Mouse (Mus musculus): Measurements from ENCODE around the gene Clec1a. TPM values are rescaled to one million over a fixed set of nuclear protein-coding genes. Genes with fewer than 3 reads are reported as not detected.
"Not testable (repeated sequence)": the region's sequence is repeated elsewhere in the genome, so short reads cannot be mapped to it uniquely, and the experiment has no call there.

The Clec1a gene
- polyA plus RNA-seq (2014; fragmentation: Nextera tagmentation; extraction: Ambion mirVana), result 3.1 and 3.3 TPM in 2 replicates

- Histone ChIP-seq H3K27ac (ENCODE audit: low read length) (no peak within 1 kb of the TSS; the same call in 1 of the 2 replicates), H3K27me3 (ENCODE audit: control insufficient read depth, insufficient read depth, low read length) (no peaks in the 10 kb centered on the region), H3K4me1 (ENCODE audit: control insufficient read depth, insufficient read depth, low read length) (no peaks in the 10 kb centered on the region), H3K36me3 (ENCODE audit: control insufficient read depth, insufficient read depth, low read length) (no peaks in the 10 kb centered on the region), H3K4me2 (replicated peaks; ENCODE audit: low read depth, low read length) (no peak within 1 kb of the TSS), H3K4me3 (ENCODE audit: low read depth, low read length) (peak within 1 kb of the TSS; percentile 1; the same call in 1 of the 2 replicates), H3K9me3 (ENCODE audit: control insufficient read depth, low read depth, low read length) (no peaks in the 10 kb centered on the region), H3K9ac (replicated peaks; ENCODE audit: low read depth, low read length) (no peak within 1 kb of the TSS)
- 57% methylated on average over 13 of the region's 13 CpGs for WGBS
- ATAC-seq (ENCODE audit: insufficient number of reproducible peaks, insufficient read depth, low FRiP score, low read depth), result no peak
Observed at GRCm38 (mm10) chr6:129451411-129452039, at the start of gene Clec1a. TSS of gene Clec1a (minus strand) at chr6:129452000.

DNA sequence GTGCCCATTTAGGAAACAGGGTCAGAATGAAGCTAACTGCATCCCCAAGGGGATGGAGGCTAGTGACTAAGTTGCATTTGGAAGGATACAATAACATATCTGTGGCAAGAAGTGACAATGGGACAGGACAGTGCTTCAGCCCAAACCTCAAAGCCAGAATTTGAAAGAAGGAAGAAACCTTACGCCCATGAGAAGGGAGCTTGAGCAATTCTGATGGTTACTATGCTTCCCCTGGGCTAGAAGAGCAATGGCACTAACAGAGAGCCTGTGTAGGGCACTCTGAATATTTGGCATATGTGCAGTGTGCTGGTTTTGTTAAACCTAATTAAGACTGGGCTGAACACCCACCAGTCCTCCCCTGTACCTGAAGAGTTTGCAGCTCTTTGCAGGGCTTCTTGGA is 47.7 kb upstream of the Clec1a start:
- not testable (repeated sequence) for H3K4me1 ChIP-seq (ENCODE audit: control insufficient read depth, insufficient read depth, low read length); H3K4me2 ChIP-seq (replicated peaks; ENCODE audit: low read depth, low read length); H3K4me3 ChIP-seq (ENCODE audit: low read depth, low read length); ATAC-seq (ENCODE audit: insufficient number of reproducible peaks, insufficient read depth, low FRiP score, low read depth); H3K9me3 ChIP-seq (ENCODE audit: control insufficient read depth, low read depth, low read length); H3K36me3 ChIP-seq (ENCODE audit: control insufficient read depth, insufficient read depth, low read length); H3K27me3 ChIP-seq (ENCODE audit: control insufficient read depth, insufficient read depth, low read length); H3K9ac ChIP-seq (replicated peaks; ENCODE audit: low read depth, low read length); H3K27ac ChIP-seq (ENCODE audit: low read length)
- WGBS, result 79% methylated on average over 1 of the region's 1 CpGs

- no peak overlapping the region for H3K4me3 ChIP-seq (ENCODE audit: low read depth, low read length)
- H3K4me2 ChIP-seq (replicated peaks; ENCODE audit: low read depth, low read length), result no peak overlapping the region
- H3K36me3 ChIP-seq (ENCODE audit: control insufficient read depth, insufficient read depth, low read length), result no peaks in the 10 kb centered on the region
- no peaks in the 10 kb centered on the region for H3K27me3 ChIP-seq (ENCODE audit: control insufficient read depth, insufficient read depth, low read length)
- no peak for ATAC-seq (ENCODE audit: insufficient number of reproducible peaks, insufficient read depth, low FRiP score, low read depth)
- H3K9ac ChIP-seq (replicated peaks; ENCODE audit: low read depth, low read length), result no peak overlapping the region
- 81% methylated on average over 3 of the region's 3 CpGs for WGBS
- H3K27ac ChIP-seq (ENCODE audit: low read length), result no peak overlapping the region
- H3K4me1 ChIP-seq (ENCODE audit: control insufficient read depth, insufficient read depth, low read length), result no peaks in the 10 kb centered on the region
- no peaks in the 10 kb centered on the region for H3K9me3 ChIP-seq (ENCODE audit: control insufficient read depth, low read depth, low read length)
Observed at GRCm38 (mm10) chr6:129497345-129498218, 45.8 kb upstream of the Clec1a start.

DNA sequence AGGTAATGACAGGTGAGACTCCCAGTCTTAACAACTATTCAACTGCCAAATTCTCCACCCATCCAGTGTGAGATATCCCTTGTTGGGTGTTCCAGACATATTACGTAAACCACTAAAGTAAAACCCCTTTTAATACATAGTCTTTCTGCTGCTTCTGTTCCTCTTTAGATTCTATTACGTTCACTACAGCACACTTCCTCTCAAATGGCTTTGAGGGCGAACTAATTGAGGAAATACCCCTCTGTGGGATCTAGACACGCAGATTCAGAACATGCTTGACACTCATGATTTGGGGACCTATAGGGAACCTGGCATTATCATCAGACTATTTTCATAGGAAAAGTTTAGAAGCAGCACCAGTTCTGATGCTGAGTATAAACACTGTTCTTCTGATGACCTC is 43.1 kb upstream of the Clec1a start:
- WGBS, result 82% methylated on average over 4 of the region's 4 CpGs
- no peak for ATAC-seq (ENCODE audit: insufficient number of reproducible peaks, insufficient read depth, low FRiP score, low read depth)
- no peaks in the 10 kb centered on the region for H3K4me1 ChIP-seq (ENCODE audit: control insufficient read depth, insufficient read depth, low read length)

GRCm38 (mm10) chr6:129480089-129480958 is 28.5 kb upstream of the Clec1a start:
- Histone ChIP-seq H3K27me3 (ENCODE audit: control insufficient read depth, insufficient read depth, low read length) (no peaks in the 10 kb centered on the region), H3K27ac (ENCODE audit: low read length) (no peak overlapping the region), H3K9ac (replicated peaks; ENCODE audit: low read depth, low read length) (no peak overlapping the region), H3K36me3 (ENCODE audit: control insufficient read depth, insufficient read depth, low read length) (no peaks in the 10 kb centered on the region), H3K4me1 (ENCODE audit: control insufficient read depth, insufficient read depth, low read length) (no peaks in the 10 kb centered on the region), H3K4me2 (replicated peaks; ENCODE audit: low read depth, low read length) (no peak overlapping the region), H3K9me3 (ENCODE audit: control insufficient read depth, low read depth, low read length) (no peaks in the 10 kb centered on the region), H3K4me3 (ENCODE audit: low read depth, low read length) (no peak overlapping the region)
- ATAC-seq (ENCODE audit: insufficient number of reproducible peaks, insufficient read depth, low FRiP score, low read depth), result no peak
- WGBS, result 60% methylated on average over 8 of the region's 8 CpGs

More for the DNA sequence above, 43.1 kb upstream of the Clec1a start:
- H3K27ac ChIP-seq (ENCODE audit: low read length), result no peak overlapping the region
- H3K9ac ChIP-seq (replicated peaks; ENCODE audit: low read depth, low read length), result no peak overlapping the region
- no peaks in the 10 kb centered on the region for H3K36me3 ChIP-seq (ENCODE audit: control insufficient read depth, insufficient read depth, low read length)
- no peak overlapping the region for H3K4me3 ChIP-seq (ENCODE audit: low read depth, low read length)
- no peaks in the 10 kb centered on the region for H3K27me3 ChIP-seq (ENCODE audit: control insufficient read depth, insufficient read depth, low read length)
- H3K4me2 ChIP-seq (replicated peaks; ENCODE audit: low read depth, low read length), result no peak overlapping the region
- H3K9me3 ChIP-seq (ENCODE audit: control insufficient read depth, low read depth, low read length), result no peaks in the 10 kb centered on the region

DNA sequence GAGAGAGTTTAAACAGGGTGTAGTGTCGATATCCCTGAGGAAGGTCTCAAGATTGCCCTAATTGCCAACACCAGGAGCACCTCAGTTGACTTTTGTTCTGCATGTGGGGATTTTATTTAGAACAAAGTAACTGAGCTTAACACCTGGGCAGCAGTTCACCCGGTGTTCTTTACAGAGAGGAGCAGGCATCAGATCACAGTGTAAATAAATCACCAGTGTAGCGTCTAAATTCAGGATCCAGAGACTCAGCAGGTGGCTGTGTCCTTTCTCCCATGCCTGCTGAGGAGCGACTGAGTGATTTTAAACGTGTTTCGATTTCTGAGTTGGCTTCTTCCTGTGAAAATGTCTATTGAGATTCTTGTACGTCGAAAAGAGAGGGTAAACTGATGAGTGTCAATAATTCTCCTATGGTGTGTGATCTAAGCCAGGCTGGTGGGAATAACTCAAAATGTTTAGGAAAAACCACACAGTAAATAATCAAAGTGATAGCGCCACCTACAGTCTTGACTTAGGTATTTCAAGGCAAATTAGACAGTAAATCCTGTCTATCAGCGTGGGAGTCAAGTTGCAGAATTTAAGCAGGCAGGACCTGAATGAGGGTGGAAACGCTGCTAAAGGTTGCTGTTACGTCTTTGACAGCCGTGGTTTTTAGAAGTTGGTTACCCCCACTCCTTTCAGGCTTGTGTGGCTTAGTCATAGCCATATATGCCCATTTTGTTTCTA is 24.8 kb upstream of the Clec1a start:
- H3K9me3 ChIP-seq (ENCODE audit: control insufficient read depth, low read depth, low read length), result no peaks in the 10 kb centered on the region
- H3K27me3 ChIP-seq (ENCODE audit: control insufficient read depth, insufficient read depth, low read length), result no peaks in the 10 kb centered on the region
- WGBS, result 32% methylated on average over 13 of the region's 13 CpGs
- no peaks in the 10 kb centered on the region for H3K4me1 ChIP-seq (ENCODE audit: control insufficient read depth, insufficient read depth, low read length)
- no peak overlapping the region for H3K27ac ChIP-seq (ENCODE audit: low read length)
- H3K36me3 ChIP-seq (ENCODE audit: control insufficient read depth, insufficient read depth, low read length), result no peaks in the 10 kb centered on the region
- no peak overlapping the region for H3K4me3 ChIP-seq (ENCODE audit: low read depth, low read length)
- no peak overlapping the region for H3K4me2 ChIP-seq (replicated peaks; ENCODE audit: low read depth, low read length)
- H3K9ac ChIP-seq (replicated peaks; ENCODE audit: low read depth, low read length), result no peak overlapping the region
- no peak for ATAC-seq (ENCODE audit: insufficient number of reproducible peaks, insufficient read depth, low FRiP score, low read depth)

- 83% methylated on average over 5 of the region's 5 CpGs for WGBS
- no peak overlapping the region for H3K9ac ChIP-seq (replicated peaks; ENCODE audit: low read depth, low read length)
- no peaks in the 10 kb centered on the region for H3K4me1 ChIP-seq (ENCODE audit: control insufficient read depth, insufficient read depth, low read length)
- no peaks in the 10 kb centered on the region for H3K27me3 ChIP-seq (ENCODE audit: control insufficient read depth, insufficient read depth, low read length)
- no peak for ATAC-seq (ENCODE audit: insufficient number of reproducible peaks, insufficient read depth, low FRiP score, low read depth)
- H3K27ac ChIP-seq (ENCODE audit: low read length), result no peak overlapping the region
- no peak overlapping the region for H3K4me3 ChIP-seq (ENCODE audit: low read depth, low read length)
- H3K4me2 ChIP-seq (replicated peaks; ENCODE audit: low read depth, low read length), result no peak overlapping the region
- no peaks in the 10 kb centered on the region for H3K9me3 ChIP-seq (ENCODE audit: control insufficient read depth, low read depth, low read length)
- no peaks in the 10 kb centered on the region for H3K36me3 ChIP-seq (ENCODE audit: control insufficient read depth, insufficient read depth, low read length)
Observed at GRCm38 (mm10) chr6:129472627-129473026, 20.8 kb upstream of the Clec1a start.

GRCm38 (mm10) chr6:129471386-129471785 is 19.6 kb upstream of the Clec1a start:
- Histone ChIP-seq H3K4me2 (replicated peaks; ENCODE audit: low read depth, low read length) (no peak overlapping the region), H3K4me3 (ENCODE audit: low read depth, low read length) (no peak overlapping the region), H3K27ac (ENCODE audit: low read length) (no peak overlapping the region), H3K36me3 (ENCODE audit: control insufficient read depth, insufficient read depth, low read length) (no peaks in the 10 kb centered on the region), H3K9ac (replicated peaks; ENCODE audit: low read depth, low read length) (no peak overlapping the region), H3K9me3 (ENCODE audit: control insufficient read depth, low read depth, low read length) (no peaks in the 10 kb centered on the region), H3K4me1 (ENCODE audit: control insufficient read depth, insufficient read depth, low read length) (no peaks in the 10 kb centered on the region), H3K27me3 (ENCODE audit: control insufficient read depth, insufficient read depth, low read length) (no peaks in the 10 kb centered on the region)
- ATAC-seq (ENCODE audit: insufficient number of reproducible peaks, insufficient read depth, low FRiP score, low read depth), result no peak
- WGBS, result 89% methylated on average over 6 of the region's 6 CpGs
